Mouse (Mus musculus): ENCODE data around the gene Tmem158.

Gene Tmem158

DNA sequence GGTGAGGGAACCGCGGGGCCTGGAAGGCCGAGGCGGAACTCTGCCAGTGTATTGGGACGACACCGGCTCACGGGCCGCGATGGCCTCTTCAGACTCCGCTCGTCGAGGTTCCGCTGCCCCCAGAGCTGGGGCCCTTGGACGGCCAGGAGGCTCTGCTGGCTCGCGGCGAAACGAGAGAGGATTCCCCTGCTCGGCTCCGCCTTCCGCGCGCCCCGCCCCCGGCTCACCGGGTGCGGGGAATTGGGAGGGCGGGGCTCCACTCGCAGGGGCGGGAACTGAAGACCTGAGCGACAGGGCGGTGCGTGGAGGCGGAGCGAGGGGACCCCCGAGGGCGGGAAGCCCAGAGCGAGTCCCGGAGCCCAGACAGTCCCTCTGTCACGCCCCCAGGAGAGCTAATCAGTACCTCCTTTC is at the start of gene Tmem158:
TSS of gene Tmem158 (minus strand) at position 154 of the 411 bp plus-strand sequence.
- DNase-seq (ENCODE audit: low spot score in 2 of 2) = peak; percentile 67 to 80

DNA sequence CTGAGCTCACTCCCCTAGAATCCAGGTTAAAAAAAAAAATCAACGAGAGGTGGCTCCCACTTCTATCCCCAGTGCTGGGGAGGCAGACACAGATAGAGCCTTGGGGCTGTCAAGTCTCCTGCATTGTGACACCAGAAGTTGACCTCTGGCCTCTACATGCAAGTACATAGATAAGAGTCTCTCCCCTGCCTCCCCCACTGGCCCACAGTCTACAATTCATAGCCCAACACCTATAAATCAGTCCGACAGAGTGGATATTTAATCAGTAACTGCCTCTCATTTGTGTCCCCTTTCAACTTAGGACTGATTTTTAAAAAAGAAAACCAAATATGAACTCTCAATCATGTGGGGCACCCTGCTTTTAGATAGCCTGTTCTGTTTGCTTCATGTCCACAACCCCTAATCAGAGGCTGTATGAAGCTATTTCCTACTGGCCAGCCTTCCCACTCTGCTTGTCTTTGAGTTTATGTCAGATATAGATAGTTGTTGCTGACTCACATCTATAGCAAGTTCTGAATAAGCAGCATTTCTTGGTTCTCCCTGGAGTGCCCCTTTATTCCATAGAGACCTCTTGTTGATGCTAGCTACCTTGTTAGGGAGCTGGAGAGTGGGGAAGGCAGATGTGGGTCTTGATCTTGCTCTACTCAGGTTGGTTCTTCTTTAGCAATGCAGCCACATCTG is 49.3 kb upstream of the Tmem158 start:
- DNase-seq (ENCODE audit: low spot score in 2 of 2) = no peak

DNA sequence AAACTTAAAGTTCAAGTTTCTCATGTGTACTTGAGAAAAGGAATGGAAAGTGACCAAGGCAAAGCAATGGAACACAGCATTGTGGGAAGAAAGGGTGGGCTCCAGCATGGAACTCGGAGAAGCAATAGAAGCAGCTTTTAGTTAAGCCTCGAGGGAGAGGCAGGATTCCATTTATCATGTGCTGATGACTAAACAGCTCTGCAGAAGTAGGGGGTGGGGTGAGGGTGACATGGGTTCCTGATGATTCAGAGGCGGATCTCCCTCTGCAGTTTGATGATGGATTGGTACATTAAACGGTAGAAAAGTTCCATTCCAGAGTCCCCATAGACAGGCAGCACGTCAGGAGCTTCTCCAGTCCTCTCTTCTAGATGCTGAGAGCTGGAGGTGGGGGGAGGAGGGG is 48.5 kb upstream of the Tmem158 start:
- DNase-seq (ENCODE audit: low spot score in 2 of 2) = no peak

DNA sequence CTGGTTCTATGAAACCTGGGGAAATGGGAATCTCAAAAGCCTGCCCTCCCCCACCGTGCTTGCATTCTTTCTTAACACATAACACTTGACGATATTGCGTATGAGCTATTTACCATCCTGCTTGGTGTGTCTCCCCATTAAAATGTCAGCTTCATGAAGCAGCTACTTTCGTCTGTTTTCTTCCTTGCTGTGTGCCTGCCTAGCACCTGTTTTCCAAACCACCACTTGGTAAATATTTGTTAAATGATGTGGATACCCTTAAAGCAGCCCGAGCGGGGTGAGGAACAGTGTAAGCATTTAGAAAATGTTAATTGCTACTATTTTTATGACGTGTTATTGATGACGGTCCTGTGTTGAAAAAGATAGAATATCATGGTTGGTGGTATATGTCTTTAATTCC is 44.4 kb upstream of the Tmem158 start:
- no peak for DNase-seq (ENCODE audit: low spot score in 2 of 2)

DNA sequence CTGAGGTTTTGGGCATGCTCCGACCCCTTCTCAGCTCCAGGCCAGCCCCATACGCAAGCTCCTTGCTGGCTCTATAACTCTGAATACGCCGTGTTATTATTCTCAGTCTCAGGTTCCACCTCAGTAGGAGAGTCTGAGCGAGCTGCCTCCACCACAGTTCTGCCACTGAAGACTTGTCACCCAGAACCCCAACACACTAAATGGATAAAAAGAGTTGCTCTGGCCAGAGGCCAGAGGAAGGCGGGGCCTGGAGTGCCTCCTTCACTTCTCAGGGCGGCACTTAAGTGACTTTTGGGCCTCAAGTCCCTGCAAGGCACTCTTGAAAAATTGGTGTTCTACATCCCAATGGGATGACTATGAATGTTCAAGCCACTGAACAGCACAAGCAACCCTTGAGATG is 43.4 kb upstream of the Tmem158 start:
- no peak for DNase-seq (ENCODE audit: low spot score in 2 of 2)

DNA sequence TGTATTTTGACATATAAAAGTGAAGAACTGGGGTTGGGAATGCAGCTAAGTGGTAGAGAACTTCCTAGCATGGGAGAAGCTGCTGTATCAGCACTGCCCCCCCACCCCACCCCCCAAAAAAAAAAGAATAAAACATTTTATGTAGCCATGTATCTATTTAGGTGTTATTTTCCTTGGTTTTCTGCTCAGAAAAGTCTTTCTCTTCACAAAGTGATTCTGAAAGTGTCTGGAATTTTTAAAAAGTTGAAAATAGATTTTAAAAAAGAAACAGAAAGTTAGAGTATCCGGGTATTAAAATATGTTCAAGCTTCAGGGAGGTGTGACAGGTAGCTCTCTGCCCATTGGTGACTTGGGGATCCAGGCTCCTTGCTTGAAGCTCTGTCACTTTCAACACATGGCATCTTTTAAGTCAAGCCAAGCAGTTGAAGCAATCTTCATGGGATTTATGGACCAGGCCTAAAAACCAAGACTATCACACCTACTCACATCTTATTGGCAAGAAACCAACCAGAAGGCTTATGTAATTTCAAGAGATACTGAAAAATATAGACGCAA is 42.3 kb upstream of the Tmem158 start:
- DNase-seq (ENCODE audit: low spot score in 2 of 2) = no peak

DNA sequence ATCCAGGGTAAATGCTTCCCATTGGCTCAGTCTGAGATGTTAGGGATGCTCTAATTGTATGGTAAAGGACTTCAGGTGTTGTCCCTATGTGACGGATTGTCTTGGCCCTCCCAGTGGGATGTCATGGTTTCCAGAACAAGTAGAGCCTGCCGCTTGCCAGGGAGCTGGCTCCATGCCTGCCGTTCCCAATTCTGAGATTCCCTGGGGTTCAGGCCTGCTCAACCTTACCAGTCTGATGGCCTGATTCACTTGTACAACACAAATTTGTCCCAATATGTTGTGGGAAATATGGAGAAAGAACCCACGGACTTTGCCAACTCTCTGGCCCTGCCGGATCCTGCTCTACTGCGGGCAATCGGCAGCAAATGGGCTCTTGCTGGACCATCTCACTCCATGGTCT is 37.3 kb upstream of the Tmem158 start:
- DNase-seq (ENCODE audit: low spot score in 2 of 2) = no peak

DNA sequence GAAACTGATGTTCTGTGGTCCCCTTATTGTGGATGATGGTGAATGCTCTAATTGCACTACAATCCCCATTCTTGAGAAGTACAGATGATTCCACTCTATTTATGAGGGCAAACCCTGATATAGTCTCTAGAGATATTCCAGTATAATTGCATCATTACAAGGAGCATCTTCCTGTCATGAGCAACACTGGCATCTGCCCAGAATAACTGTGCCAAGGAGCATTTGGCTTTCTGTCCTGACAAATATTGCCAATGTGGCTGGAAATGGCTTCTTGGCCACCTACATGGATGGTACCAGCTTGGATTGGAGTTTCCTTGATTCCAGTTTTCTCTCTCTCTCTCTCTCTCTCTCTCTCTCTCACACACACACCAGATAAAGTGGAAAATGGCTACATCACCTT is 35.7 kb upstream of the Tmem158 start:
- no peak for DNase-seq (ENCODE audit: low spot score in 2 of 2)

DNA sequence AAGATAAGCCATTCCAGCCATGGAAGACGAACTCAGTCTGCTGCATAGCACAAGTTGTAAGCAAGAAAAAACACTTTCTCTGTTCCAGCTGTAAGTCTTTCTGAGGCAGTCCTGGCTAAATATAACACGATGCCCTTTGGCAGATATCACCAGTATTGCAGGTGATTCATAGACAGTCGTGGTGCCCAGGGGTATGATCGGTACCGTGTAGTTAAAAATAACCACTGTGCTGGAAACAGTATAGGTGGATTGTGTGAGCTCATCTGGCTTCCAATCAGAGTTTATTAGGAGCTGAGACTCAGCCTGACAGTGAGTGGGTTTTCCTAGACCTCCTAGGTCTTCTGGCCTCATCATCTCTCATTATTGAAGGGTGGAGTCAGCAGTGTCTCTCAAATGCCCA is 34.0 kb upstream of the Tmem158 start:
- DNase-seq (ENCODE audit: low spot score in 2 of 2) = no peak

DNA sequence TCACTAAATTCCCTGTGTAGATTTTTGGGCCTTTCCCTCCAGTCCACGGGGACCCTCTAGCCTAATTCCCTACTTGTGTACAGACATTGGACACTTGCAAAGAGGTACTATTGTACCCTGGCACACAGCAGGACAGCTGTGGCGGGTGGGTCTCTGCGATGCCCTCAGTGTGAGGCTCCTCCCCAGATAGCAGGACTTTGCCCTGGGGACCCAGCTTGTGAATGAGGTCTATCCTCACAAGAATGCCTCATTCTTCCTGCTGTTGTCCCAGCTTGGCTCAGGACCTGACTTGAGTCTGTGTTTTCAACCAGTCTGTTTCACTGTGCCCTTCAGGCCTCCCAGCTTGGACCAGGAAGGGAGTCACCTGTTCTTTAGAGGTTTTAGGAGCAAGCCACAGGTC is 27.8 kb upstream of the Tmem158 start:
- DNase-seq (ENCODE audit: low spot score in 2 of 2) = no peak

DNA sequence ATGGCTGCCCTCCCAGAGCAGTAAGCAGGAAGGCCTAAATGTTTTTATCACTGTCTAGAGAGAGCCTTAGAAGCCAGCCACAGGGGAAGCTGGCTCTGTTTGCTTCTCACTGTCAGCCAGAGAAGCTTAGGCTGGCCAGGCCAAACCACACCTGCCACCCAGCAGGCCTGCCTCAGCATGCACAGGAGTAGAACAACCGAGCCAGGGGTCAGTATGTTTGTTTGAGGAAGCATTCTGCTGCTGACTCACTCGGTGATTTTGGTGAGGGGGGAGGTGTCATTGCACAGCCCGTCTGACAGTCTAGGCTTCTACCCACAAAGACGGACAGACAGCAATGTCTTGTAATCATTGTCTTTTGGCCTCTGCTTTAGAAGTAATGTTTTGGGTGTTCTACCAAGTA is 25.1 kb upstream of the Tmem158 start:
- DNase-seq (ENCODE audit: low spot score in 2 of 2) = no peak

DNA sequence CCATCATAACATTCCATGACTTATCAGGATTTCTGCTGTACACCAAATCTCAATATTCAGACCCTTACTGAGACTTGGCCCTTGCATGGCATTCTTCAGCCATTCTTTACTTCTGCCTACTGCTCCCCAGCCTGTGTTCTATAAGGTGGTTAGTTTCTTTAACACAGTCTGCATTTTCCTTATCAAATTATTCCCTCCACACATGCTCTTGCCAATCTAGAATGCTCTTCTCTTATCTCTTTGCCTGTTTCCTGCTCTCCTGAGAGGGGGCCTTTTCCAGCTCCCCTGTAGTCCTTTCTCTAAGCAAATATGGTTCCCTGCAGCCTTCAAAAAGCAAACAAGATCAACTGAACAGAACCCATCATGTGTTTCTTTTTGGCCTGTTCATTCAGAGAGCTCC is 20.2 kb upstream of the Tmem158 start:
- no peak for DNase-seq (ENCODE audit: low spot score in 2 of 2)

DNA sequence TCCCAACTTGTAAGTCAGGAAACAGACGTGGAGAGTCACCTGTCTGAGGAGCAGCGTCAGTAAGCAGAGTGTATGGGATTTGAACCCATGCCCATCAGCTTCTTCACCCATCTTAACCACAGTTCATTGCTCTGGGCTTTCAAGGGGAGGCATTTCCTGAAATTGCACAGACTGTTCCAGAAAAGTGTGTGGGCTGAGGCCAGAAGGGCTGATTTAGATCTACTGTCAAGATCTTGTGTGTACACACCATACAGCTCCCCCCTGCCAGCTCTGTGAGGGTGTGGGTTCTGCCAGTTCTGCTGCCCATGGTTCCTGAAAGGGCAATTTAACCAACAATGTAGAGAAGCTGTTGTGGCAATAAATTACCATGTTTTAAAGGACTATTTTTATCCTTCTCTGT is 17.4 kb upstream of the Tmem158 start:
- no peak for DNase-seq (ENCODE audit: low spot score in 2 of 2)

DNA sequence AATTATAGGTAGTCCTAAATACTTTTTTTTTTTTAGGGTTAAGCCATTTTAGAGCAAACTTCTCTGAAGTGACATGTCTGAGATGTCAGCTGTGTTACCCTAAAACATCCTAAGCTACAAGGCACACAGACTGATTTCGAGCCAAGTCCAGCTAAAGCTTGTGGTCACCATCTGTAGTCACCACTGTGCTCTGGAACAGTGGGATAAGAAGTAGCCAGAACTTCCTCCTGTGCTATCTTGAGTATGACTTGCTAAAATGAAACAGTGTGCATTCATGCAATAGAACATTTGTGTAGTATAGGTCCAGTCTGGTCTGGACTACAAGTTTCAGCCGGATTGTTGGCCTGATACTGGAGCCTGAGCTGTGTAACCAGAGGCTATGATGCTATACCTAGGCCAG is 14.8 kb upstream of the Tmem158 start:
- DNase-seq (ENCODE audit: low spot score in 2 of 2) = no peak

DNA sequence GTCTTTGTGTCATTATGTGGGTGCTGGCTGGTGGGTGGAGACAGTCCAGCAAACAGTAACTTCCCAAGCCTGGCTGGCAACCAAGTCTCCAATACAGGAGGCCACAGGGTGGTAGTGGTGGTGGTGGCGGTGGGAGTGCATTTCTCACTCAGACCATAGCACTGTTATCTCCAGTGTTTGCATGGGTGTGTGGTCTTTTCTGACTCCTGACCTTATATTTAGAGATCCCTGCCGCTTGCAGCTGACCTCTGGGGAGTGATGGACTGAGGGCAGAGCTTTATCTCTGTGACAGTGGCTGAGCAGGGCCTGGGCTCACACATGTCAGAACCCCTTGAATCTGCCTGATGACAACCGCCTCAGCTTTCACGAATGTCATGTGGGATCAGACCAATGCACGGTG is 14.1 kb upstream of the Tmem158 start:
- DNase-seq (ENCODE audit: low spot score in 2 of 2) = no peak

DNA sequence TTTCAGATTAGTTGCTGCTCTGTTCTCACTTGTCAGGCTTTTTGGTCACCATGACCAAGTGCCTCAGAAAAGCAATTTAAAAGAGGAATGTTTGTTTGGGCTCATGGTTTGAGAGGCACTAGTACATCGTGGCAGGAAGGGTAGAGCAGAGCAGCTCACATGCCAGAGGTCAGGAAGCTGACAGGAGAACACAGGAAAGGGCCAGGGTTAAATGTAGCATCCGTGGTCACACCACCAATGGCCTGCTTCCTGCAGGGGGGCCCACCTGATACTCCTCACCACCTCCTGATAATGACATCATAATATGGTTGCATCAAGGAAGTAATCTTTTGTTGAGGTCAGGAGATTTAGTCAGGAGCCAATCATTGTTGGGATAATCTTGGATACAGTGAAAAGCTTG is 13.3 kb upstream of the Tmem158 start:
- no peak for DNase-seq (ENCODE audit: low spot score in 2 of 2)

DNA sequence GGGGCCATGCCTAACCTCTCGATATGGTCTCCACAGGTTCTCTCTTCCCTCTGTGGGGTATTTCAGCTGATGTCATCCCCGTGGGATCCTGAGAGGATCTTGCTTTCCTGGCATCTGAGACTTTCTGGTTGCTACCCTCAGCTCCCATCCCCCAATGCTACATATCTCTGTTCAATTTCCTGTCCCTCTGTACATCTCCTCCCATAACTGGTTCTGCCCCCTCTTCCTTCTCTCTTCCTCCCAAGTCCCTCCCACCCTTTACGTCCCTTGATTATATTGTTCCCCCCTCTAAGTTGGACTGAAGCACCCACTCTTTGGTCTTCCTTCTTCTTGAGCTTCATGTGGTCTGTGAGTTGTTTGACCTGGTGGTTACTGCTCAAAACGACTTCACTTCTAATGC is 11.0 kb upstream of the Tmem158 start:
- DNase-seq (ENCODE audit: low spot score in 2 of 2) = no peak

DNA sequence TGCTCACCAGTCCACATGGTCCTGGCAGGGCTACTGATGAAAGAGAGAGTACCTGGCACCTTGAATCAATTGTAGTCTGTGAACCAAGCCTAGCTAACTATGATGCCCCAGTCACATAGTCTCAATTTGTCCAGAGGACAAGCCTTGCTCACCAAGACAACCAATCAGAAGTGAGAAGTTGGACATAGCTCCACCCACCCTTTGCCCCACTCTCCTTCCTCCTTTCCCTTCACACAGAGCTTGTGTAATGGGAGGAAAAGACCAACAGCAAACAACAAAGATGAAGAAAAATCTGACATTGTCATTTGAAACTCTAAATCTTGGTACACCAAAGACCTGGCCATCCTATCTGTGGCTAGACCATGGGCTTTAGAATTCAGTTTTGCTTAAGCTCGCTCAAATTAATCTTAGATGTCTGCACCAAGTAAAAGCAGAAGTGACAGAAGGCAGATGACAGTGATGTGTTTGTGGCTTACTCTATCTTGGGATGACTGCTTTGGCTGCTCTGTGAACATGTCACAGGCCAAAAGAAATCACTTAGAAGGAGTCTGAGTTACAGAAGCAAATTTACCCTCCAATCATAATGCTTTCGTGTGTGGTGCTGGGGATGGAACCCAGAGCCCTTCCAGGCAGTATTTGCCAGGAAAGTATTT is 9.5 kb upstream of the Tmem158 start:
- no peak for DNase-seq (ENCODE audit: low spot score in 2 of 2)

DNA sequence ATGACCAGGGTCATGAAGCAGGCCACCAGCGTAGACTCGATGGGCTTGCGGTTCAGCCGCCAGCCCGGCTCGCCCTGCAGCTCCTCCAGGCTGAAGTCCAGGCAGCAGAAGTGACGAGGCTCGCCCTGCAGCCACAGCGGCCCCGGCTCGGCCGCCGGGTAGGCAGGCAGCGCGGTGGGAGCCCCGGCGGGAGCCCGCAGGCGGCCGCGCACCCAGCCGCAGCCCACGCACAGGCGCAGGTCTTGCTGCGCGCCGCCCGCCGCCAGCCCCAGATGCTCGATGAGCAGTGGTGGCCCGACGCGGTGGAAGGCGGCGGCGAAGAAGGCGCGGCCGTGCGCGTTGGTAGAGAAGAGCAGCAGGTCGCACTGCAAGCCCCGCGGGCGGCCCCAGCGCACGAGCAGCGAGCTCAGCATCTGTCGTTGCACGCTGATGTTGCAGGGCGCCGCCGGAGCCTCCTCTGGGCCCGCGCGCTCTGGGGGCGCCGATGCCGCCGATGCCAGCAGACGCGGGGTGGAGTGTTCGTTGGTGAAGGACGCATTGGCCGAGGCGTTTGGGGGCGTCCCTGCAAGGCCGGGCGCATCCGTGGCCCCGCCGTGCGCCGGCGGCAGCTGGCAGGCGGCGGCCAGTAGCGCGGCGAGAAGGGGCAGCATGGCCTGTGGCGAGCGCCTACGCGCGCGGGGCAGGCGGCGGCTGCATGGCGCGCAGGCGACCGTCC is 511 bp downstream of the Tmem158 start:
- peak; percentile 44 to 53 for DNase-seq (ENCODE audit: low spot score in 2 of 2)

DNA sequence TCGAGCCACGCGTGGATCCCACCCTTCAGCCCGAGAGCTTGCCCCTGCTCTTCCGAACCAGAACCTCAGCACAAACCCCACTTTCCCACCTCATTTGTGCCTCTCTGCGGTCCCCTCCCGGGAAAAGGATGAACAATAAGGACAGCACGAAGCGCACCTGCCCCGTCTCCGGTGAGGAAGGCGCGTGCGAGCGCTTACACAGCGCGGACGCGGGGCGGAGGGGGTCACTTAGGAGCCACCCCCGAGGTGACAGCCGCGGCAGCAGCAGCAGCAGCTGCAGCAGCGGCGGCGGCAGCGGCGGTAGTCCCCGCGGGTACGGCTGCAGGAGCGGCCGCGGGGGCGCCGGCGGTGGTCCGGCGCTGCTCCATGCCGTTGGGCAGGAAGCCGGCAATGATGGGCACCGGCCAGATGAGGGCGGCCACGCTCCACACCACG is 1.1 kb downstream of the Tmem158 start:
- DNase-seq (ENCODE audit: low spot score in 2 of 2) = peak in 1 of 2 experiments; percentile 65

DNA sequence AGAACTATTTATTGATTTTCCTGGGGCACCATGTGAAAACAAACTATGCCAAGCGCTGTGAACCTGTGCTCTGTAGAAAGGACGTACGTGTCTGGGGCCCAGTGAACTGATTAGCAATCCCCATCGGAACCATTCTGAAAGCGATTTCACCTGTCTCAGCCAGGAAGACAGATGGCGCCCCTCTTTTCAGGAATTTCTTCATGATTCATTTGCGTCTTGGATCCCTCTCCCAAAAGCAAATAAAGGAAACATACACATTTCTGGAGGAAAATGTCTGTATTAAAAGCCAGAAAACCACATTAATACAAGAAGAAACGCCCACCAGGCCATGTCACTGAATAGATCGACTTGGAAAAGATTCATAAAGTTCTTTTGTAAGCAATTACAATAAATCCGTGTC is 1.8 kb downstream of the Tmem158 start:
- DNase-seq (ENCODE audit: low spot score in 2 of 2) = peak in 1 of 2 experiments; percentile 10

DNA sequence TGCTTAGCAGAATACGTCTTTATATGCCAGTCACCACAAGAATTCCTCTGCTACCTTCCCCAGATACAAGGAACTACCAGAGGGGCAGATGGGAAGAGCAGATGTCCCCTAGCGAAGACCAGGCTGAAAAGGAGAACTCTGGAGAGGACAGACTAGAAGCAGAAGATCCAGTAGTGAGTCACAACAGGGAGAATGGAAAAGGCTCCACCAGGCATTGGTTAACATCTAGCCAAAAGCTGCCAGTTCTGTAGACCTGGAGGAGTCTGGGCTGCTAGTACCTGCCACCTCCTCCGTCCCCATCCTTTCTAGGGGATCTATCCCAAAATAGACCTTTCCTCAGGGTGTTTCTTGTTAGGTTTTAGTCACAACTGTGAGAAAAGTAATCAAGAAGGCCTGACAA is 4.8 kb downstream of the Tmem158 start:
- DNase-seq (ENCODE audit: low spot score in 2 of 2) = peak; percentile 18 to 35

DNA sequence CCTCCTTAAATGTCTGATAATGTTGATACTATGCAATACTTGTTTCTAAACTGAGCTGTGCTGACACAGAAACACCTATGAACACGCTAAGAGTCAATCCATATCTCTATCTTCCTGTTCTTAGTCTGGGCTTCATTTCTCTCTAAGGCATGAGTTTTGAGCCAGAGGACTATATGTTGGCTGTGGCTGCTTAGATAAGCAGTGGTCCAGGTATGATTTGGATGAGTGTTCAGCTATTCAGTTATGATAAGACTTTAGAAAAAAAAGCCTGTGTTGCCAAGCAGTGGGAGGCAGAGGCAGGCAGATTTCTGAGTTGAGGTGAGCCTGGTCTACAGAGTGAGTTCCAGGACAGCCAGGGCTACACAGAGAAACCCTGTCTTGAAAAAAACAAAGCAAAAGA is 12.6 kb downstream of the Tmem158 start:
- no peak for DNase-seq (ENCODE audit: low spot score in 2 of 2)

Measured in right cerebral cortex, postnatal 36 days (tissue).